Mouse (Mus musculus): Measurements from ENCODE around the gene 9230112D13Rik. TPM values are rescaled to one million over a fixed set of nuclear protein-coding genes. Genes with fewer than 3 reads are reported as not detected.

Gene 9230112D13Rik
- polyA plus RNA-seq, 2 experiments = not detected

GRCm38 (mm10) chr14:34544001-34544400 is 21.4 kb upstream of the 9230112D13Rik start:
- ATAC-seq (ENCODE audit: low FRiP score, low read depth) = no peak
- WGBS = 84% methylated on average over 6 of the region's 6 CpGs
- no peak for DNase-seq (ENCODE audit: low spot score)
- Histone ChIP-seq H3K9me3 (ENCODE audit: control insufficient read depth, low read length) (no peaks in the 10 kb centered on the region), H3K9ac (ENCODE audit: low read depth, low read length, severe bottlenecking) (no peak overlapping the region), H3K4me3 (replicated peaks; ENCODE audit: low read length) (no peak overlapping the region), H3K27ac (replicated peaks; ENCODE audit: low read depth, low read length) (no peak overlapping the region), H3K4me1 (ENCODE audit: control insufficient read depth, insufficient read depth, low read length) (0 out of 2 replicates have a peak, but pooled peaks cover 5% of the 10 kb centered on the region), H3K27me3 (ENCODE audit: control insufficient read depth, insufficient read depth, low read length) (no peaks in the 10 kb centered on the region), H3K4me2 (replicated peaks; ENCODE audit: low read depth, low read length, severe bottlenecking) (no peak overlapping the region), H3K36me3 (ENCODE audit: control insufficient read depth, insufficient read depth, low read length) (no peaks in the 10 kb centered on the region)
- TF ChIP-seq POLR2A (IDR thresholded peaks at IDR 0.05; ENCODE audit: borderline replicate concordance, extremely low read depth, insufficient read depth, insufficient read length) = no peak

- Histone ChIP-seq H3K4me2 (replicated peaks; ENCODE audit: low read depth, low read length, severe bottlenecking) (no peak overlapping the region), H3K27me3 (ENCODE audit: control insufficient read depth, insufficient read depth, low read length) (no peaks in the 10 kb centered on the region), H3K9ac (ENCODE audit: low read depth, low read length, severe bottlenecking) (no peak overlapping the region), H3K4me1 (ENCODE audit: control insufficient read depth, insufficient read depth, low read length) (0 out of 2 replicates have a peak, but pooled peaks cover 5% of the 10 kb centered on the region), H3K27ac (replicated peaks; ENCODE audit: low read depth, low read length) (no peak overlapping the region), H3K9me3 (ENCODE audit: control insufficient read depth, low read length) (no peaks in the 10 kb centered on the region), H3K36me3 (ENCODE audit: control insufficient read depth, insufficient read depth, low read length) (no peaks in the 10 kb centered on the region), H3K4me3 (replicated peaks; ENCODE audit: low read length) (no peak overlapping the region)
- ATAC-seq (ENCODE audit: low FRiP score, low read depth) (no peak), DNase-seq (ENCODE audit: low spot score) (no peak)
- WGBS = 73% methylated on average over 6 of the region's 6 CpGs
- no peak for TF ChIP-seq POLR2A (IDR thresholded peaks at IDR 0.05; ENCODE audit: borderline replicate concordance, extremely low read depth, insufficient read depth, insufficient read length)
Measured at GRCm38 (mm10) chr14:34543596-34543995, 21.0 kb upstream of the 9230112D13Rik start.

GRCm38 (mm10) chr14:34541896-34542295 is 19.3 kb upstream of the 9230112D13Rik start:
- Histone ChIP-seq H3K27me3 (ENCODE audit: control insufficient read depth, insufficient read depth, low read length) (no peaks in the 10 kb centered on the region), H3K9ac (ENCODE audit: low read depth, low read length, severe bottlenecking) (no peak overlapping the region), H3K36me3 (ENCODE audit: control insufficient read depth, insufficient read depth, low read length) (no peaks in the 10 kb centered on the region), H3K27ac (replicated peaks; ENCODE audit: low read depth, low read length) (no peak overlapping the region), H3K4me3 (replicated peaks; ENCODE audit: low read length) (no peak overlapping the region), H3K4me2 (replicated peaks; ENCODE audit: low read depth, low read length, severe bottlenecking) (no peak overlapping the region), H3K9me3 (ENCODE audit: control insufficient read depth, low read length) (no peaks in the 10 kb centered on the region), H3K4me1 (ENCODE audit: control insufficient read depth, insufficient read depth, low read length) (no peaks in the 10 kb centered on the region)
- no peak for TF ChIP-seq POLR2A (IDR thresholded peaks at IDR 0.05; ENCODE audit: borderline replicate concordance, extremely low read depth, insufficient read depth, insufficient read length)
- 90% methylated on average over 5 of the region's 5 CpGs for WGBS
- ATAC-seq (ENCODE audit: low FRiP score, low read depth) = no peak
- DNase-seq (ENCODE audit: low spot score) = no peak

GRCm38 (mm10) chr14:34540685-34541162 is 18.1 kb upstream of the 9230112D13Rik start:
- Histone ChIP-seq H3K4me2 (replicated peaks; ENCODE audit: low read depth, low read length, severe bottlenecking) (peak overlapping the region; percentile 20; the same call in 1 of the 2 replicates), H3K27ac (replicated peaks; ENCODE audit: low read depth, low read length) (0 out of 2 replicates have a peak overlapping the region, but pooled peaks have one; percentile 38), H3K9ac (ENCODE audit: low read depth, low read length, severe bottlenecking) (no peak overlapping the region), H3K4me3 (replicated peaks; ENCODE audit: low read length) (no peak overlapping the region), H3K27me3 (ENCODE audit: control insufficient read depth, insufficient read depth, low read length) (no peaks in the 10 kb centered on the region), H3K4me1 (ENCODE audit: control insufficient read depth, insufficient read depth, low read length) (no peaks in the 10 kb centered on the region), H3K9me3 (ENCODE audit: control insufficient read depth, low read length) (no peaks in the 10 kb centered on the region), H3K36me3 (ENCODE audit: control insufficient read depth, insufficient read depth, low read length) (no peaks in the 10 kb centered on the region)
- ATAC-seq (ENCODE audit: low FRiP score, low read depth) (peak; percentile 56), DNase-seq (ENCODE audit: low spot score) (no peak)
- 18% methylated on average over 17 of the region's 17 CpGs for WGBS
- TF ChIP-seq POLR2A (IDR thresholded peaks at IDR 0.05; ENCODE audit: borderline replicate concordance, extremely low read depth, insufficient read depth, insufficient read length) = no peak

GRCm38 (mm10) chr14:34535883-34536282 is 13.3 kb upstream of the 9230112D13Rik start:
- Histone ChIP-seq H3K9me3 (ENCODE audit: control insufficient read depth, low read length) (no peaks in the 10 kb centered on the region), H3K4me1 (ENCODE audit: control insufficient read depth, insufficient read depth, low read length) (no peaks in the 10 kb centered on the region), H3K9ac (ENCODE audit: low read depth, low read length, severe bottlenecking) (no peak overlapping the region), H3K4me2 (replicated peaks; ENCODE audit: low read depth, low read length, severe bottlenecking) (no peak overlapping the region), H3K4me3 (replicated peaks; ENCODE audit: low read length) (no peak overlapping the region), H3K27ac (replicated peaks; ENCODE audit: low read depth, low read length) (no peak overlapping the region), H3K27me3 (ENCODE audit: control insufficient read depth, insufficient read depth, low read length) (no peaks in the 10 kb centered on the region), H3K36me3 (ENCODE audit: control insufficient read depth, insufficient read depth, low read length) (no peaks in the 10 kb centered on the region)
- DNase-seq (ENCODE audit: low spot score) (no peak), ATAC-seq (ENCODE audit: low FRiP score, low read depth) (no peak)
- WGBS = 69% methylated on average over 4 of the region's 4 CpGs
- TF ChIP-seq POLR2A (IDR thresholded peaks at IDR 0.05; ENCODE audit: borderline replicate concordance, extremely low read depth, insufficient read depth, insufficient read length) = no peak
